Mouse (Mus musculus): ENCODE measurements around the gene Ppme1. TPM values are rescaled to one million over a fixed set of nuclear protein-coding genes. Genes with fewer than 3 reads are reported as not detected.

Ppme1 gene
- polyA plus RNA-seq, 1 experiment from 2014 or later, result 55.6 TPM

DNA sequence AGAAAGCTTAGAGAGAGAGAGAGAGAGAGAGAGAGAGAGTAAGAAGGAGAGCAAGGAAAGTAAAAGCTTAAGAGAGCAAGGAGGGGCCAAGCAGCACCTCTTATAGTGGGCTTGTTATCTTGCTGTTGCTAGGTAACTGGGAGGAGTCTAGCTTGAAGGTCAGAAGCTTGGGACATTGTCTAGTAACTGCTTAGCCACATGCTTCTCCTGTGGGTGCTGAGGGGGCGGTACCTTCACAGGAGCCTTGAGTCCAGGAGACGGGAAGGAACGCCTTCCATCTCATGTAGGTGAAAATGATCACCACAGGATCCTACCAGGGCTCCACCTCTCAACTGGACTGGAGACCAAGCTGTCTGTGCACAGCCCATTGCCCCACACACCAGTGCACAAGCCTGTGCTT is 70.7 kb downstream of the Ppme1 start:
- no peak overlapping the region for H3K9ac ChIP-seq
- H3K4me3 ChIP-seq, result no peak overlapping the region
- H3K36me3 ChIP-seq, result peaks cover 10% of the 10 kb centered on the region; the same call in 1 of the 2 replicates
- peak overlapping the region; percentile 68; the same call in 1 of the 2 replicates for H3K27ac ChIP-seq (ENCODE audit: poor library complexity, severe bottlenecking)
- H3K9me3 ChIP-seq (replicated peaks), result no peaks in the 10 kb centered on the region
- no peak overlapping the region for H3K4me2 ChIP-seq
- 51% methylated on average over 3 of the region's 3 CpGs for WGBS
- ATAC-seq (ENCODE audit: insufficient number of reproducible peaks, low FRiP score), result no peak
- H3K27me3 ChIP-seq (replicated peaks), result no peaks in the 10 kb centered on the region
- peaks cover 50% of the 10 kb centered on the region for H3K4me1 ChIP-seq (replicated peaks)

GRCm38 (mm10) chr7:100298861-100299510 is 73.1 kb downstream of the Ppme1 start:
- peak overlapping the region; percentile 56; the same call in 1 of the 2 replicates for H3K27ac ChIP-seq (ENCODE audit: poor library complexity, severe bottlenecking)
- peaks cover 50% of the 10 kb centered on the region for H3K4me1 ChIP-seq (replicated peaks)
- no peaks in the 10 kb centered on the region for H3K9me3 ChIP-seq (replicated peaks)
- no peak overlapping the region for H3K9ac ChIP-seq
- WGBS, result 67% methylated on average over 14 of the region's 14 CpGs
- peaks cover 19% of the 10 kb centered on the region; the same call in 1 of the 2 replicates for H3K36me3 ChIP-seq
- ATAC-seq (ENCODE audit: insufficient number of reproducible peaks, low FRiP score), result no peak
- no peak overlapping the region for H3K4me3 ChIP-seq
- no peaks in the 10 kb centered on the region for H3K27me3 ChIP-seq (replicated peaks)
- no peak overlapping the region for H3K4me2 ChIP-seq

DNA sequence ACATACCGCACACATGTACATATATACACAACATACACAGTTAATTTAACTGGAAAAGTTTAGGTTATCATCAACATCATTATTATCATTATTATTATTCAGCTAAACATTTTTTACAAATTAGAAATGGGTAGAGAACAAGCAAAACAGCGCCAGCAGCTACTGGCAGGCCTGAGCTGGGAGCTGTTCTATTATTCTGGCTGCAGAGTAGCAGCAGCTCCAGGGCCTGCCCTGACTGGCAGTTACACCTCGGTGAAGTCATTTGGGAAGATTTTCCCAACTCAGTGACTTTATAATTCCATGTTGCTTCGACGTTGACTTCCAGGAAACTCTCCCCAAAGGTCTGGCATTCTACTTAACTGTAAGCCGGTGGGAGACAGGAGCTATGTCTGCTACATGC is 75.4 kb downstream of the Ppme1 start:
- no peak overlapping the region for H3K4me3 ChIP-seq
- no peaks in the 10 kb centered on the region; the same call in 1 of the 2 replicates for H3K27me3 ChIP-seq (replicated peaks)
- H3K36me3 ChIP-seq, result peaks cover 29% of the 10 kb centered on the region
- no peak overlapping the region for H3K27ac ChIP-seq (ENCODE audit: poor library complexity, severe bottlenecking)
- ATAC-seq (ENCODE audit: insufficient number of reproducible peaks, low FRiP score), result no peak
- H3K9me3 ChIP-seq (replicated peaks), result no peaks in the 10 kb centered on the region
- H3K4me1 ChIP-seq (replicated peaks), result peaks cover 39% of the 10 kb centered on the region
- 73% methylated on average over 6 of the region's 6 CpGs for WGBS
- no peak overlapping the region for H3K4me2 ChIP-seq
- H3K9ac ChIP-seq, result no peak overlapping the region

DNA sequence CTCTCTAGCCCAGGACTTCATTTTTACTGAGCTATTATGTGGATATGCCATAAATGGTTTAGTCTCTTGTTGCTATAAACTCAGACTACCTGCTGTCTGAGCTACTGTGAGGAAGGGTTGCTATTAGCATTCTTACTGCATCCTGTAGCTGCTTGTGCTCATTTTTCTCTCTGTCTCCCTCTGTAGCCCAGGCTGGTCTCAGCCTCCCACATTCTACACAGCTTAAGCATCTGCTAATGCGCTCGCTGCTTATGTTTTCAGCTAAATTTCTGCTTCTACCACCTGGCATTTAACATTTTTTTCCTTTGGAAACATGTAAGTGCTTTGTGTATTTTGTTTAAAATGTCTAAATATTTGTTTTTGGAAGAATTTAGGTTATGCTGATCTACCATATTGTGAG is 76.4 kb downstream of the Ppme1 start:
- Histone ChIP-seq H3K27ac (ENCODE audit: poor library complexity, severe bottlenecking) (no peak overlapping the region), H3K4me2 (no peak overlapping the region), H3K9ac (no peak overlapping the region), H3K36me3 (peaks cover 30% of the 10 kb centered on the region), H3K9me3 (replicated peaks) (no peaks in the 10 kb centered on the region), H3K4me1 (replicated peaks) (peaks cover 29% of the 10 kb centered on the region), H3K4me3 (no peak overlapping the region), H3K27me3 (replicated peaks) (no peaks in the 10 kb centered on the region; the same call in 1 of the 2 replicates)
- 88% methylated on average over 2 of the region's 2 CpGs for whole genome bisulfite sequencing
- ATAC-seq (ENCODE audit: insufficient number of reproducible peaks, low FRiP score), result no peak

- Histone ChIP-seq H3K27ac (ENCODE audit: poor library complexity, severe bottlenecking) (no peak overlapping the region), H3K4me2 (no peak overlapping the region), H3K9me3 (replicated peaks) (no peaks in the 10 kb centered on the region), H3K4me1 (replicated peaks) (peaks cover 26% of the 10 kb centered on the region), H3K9ac (no peak overlapping the region), H3K4me3 (no peak overlapping the region), H3K27me3 (replicated peaks) (no peaks in the 10 kb centered on the region; the same call in 1 of the 2 replicates), H3K36me3 (peaks cover 36% of the 10 kb centered on the region)
- 76% methylated on average over 8 of the region's 8 CpGs for WGBS
- ATAC-seq (ENCODE audit: insufficient number of reproducible peaks, low FRiP score), result no peak
Observed at GRCm38 (mm10) chr7:100293546-100293945, 78.6 kb downstream of the Ppme1 start.

GRCm38 (mm10) chr7:100288622-100289021 is 83.5 kb downstream of the Ppme1 start:
- peaks cover 13% of the 10 kb centered on the region for H3K36me3 ChIP-seq
- H3K4me1 ChIP-seq (replicated peaks), result peaks cover 40% of the 10 kb centered on the region
- peak overlapping the region; percentile 12 for H3K4me3 ChIP-seq
- peak overlapping the region; percentile 93 for H3K27ac ChIP-seq (ENCODE audit: poor library complexity, severe bottlenecking)
- ATAC-seq (ENCODE audit: insufficient number of reproducible peaks, low FRiP score), result no peak; the same call in 1 of the 2 replicates
- WGBS, result 31% methylated on average over 11 of the region's 11 CpGs
- peaks cover 6% of the 10 kb centered on the region; the same call in 1 of the 2 replicates for H3K27me3 ChIP-seq (replicated peaks)
- peak overlapping the region; percentile 37; the same call in 1 of the 2 replicates for H3K9ac ChIP-seq
- H3K9me3 ChIP-seq (replicated peaks), result no peaks in the 10 kb centered on the region
- H3K4me2 ChIP-seq, result peak overlapping the region; percentile 57

- WGBS, result 15% methylated on average over 7 of the region's 7 CpGs
- H3K27ac ChIP-seq (ENCODE audit: poor library complexity, severe bottlenecking), result peak overlapping the region; percentile 93
- H3K9ac ChIP-seq, result peak overlapping the region; percentile 37; the same call in 1 of the 2 replicates
- H3K4me3 ChIP-seq, result peak overlapping the region; percentile 12; the same call in 1 of the 2 replicates
- H3K4me2 ChIP-seq, result peak overlapping the region; percentile 57
- ATAC-seq (ENCODE audit: insufficient number of reproducible peaks, low FRiP score), result peak; percentile 82
- peaks cover 7% of the 10 kb centered on the region for H3K36me3 ChIP-seq
- H3K4me1 ChIP-seq (replicated peaks), result peaks cover 40% of the 10 kb centered on the region
- H3K27me3 ChIP-seq (replicated peaks), result peaks cover 6% of the 10 kb centered on the region; the same call in 1 of the 2 replicates
- H3K9me3 ChIP-seq (replicated peaks), result no peaks in the 10 kb centered on the region
Observed at GRCm38 (mm10) chr7:100287748-100288578, 84.1 kb downstream of the Ppme1 start.

GRCm38 (mm10) chr7:100285383-100285782 is 86.7 kb downstream of the Ppme1 start, which contains the start of gene P4ha3:
TSS of gene P4ha3 (plus strand) at chr7:100285520.
- Histone ChIP-seq H3K4me2 (peak within 1 kb of the TSS; percentile 90), H3K4me1 (replicated peaks) (peaks cover 40% of the 10 kb centered on the region), H3K36me3 (peaks cover 2% of the 10 kb centered on the region), H3K9me3 (replicated peaks) (no peaks in the 10 kb centered on the region), H3K27me3 (replicated peaks) (peaks cover 6% of the 10 kb centered on the region; the same call in 1 of the 2 replicates), H3K9ac (peak within 1 kb of the TSS; percentile 85), H3K27ac (ENCODE audit: poor library complexity, severe bottlenecking) (peak within 1 kb of the TSS; percentile 60), H3K4me3 (peak within 1 kb of the TSS; percentile 75)
- peak; percentile 58 for ATAC-seq (ENCODE audit: insufficient number of reproducible peaks, low FRiP score)
- WGBS, result 0% methylated on average over 35 of the region's 53 CpGs

GRCm38 (mm10) chr7:100283298-100283697 is 88.8 kb downstream of the Ppme1 start:
- ATAC-seq (ENCODE audit: insufficient number of reproducible peaks, low FRiP score), result no peak
- no peak overlapping the region for H3K4me3 ChIP-seq
- 66% methylated on average over 3 of the region's 3 CpGs for WGBS
- H3K4me2 ChIP-seq, result no peak overlapping the region
- no peaks in the 10 kb centered on the region for H3K36me3 ChIP-seq
- H3K27me3 ChIP-seq (replicated peaks), result peaks cover 6% of the 10 kb centered on the region; the same call in 1 of the 2 replicates
- H3K27ac ChIP-seq (ENCODE audit: poor library complexity, severe bottlenecking), result no peak overlapping the region
- no peaks in the 10 kb centered on the region for H3K9me3 ChIP-seq (replicated peaks)
- peaks cover 25% of the 10 kb centered on the region for H3K4me1 ChIP-seq (replicated peaks)
- no peak overlapping the region for H3K9ac ChIP-seq

GRCm38 (mm10) chr7:100281596-100281995 is 90.5 kb downstream of the Ppme1 start:
- no peak overlapping the region for H3K9ac ChIP-seq

DNA sequence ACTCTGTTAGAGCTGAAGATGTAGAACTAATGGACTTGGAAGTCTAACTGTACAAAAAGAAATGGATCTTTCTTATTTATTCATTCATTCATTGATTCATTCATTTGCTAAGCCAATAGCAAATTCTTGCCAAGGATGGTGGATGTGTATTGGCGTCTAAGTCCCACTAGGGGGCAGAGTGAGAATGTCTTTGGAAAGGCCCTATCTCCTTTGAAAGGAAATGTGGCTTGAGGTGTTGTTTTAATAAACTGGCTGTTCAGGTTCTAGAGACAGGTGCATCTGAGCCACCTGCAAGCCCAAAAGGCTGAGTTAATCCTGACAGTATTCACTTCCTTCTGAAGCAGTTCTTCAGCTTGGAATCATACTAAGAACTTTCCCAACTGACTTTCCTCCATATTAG is 92.3 kb downstream of the Ppme1 start:
- Histone ChIP-seq H3K27me3 (replicated peaks) (peaks cover 6% of the 10 kb centered on the region; the same call in 1 of the 2 replicates), H3K36me3 (no peaks in the 10 kb centered on the region), H3K9ac (no peak overlapping the region), H3K9me3 (replicated peaks) (no peaks in the 10 kb centered on the region), H3K4me3 (no peak overlapping the region), H3K4me1 (replicated peaks) (no peaks in the 10 kb centered on the region), H3K4me2 (no peak overlapping the region), H3K27ac (ENCODE audit: poor library complexity, severe bottlenecking) (no peak overlapping the region)
- WGBS, result 0% methylated on average over 1 of the region's 1 CpGs
- ATAC-seq (ENCODE audit: insufficient number of reproducible peaks, low FRiP score), result no peak

More at GRCm38 (mm10) chr7:100281596-100281995, 90.5 kb downstream of the Ppme1 start:
- Histone ChIP-seq H3K36me3 (no peaks in the 10 kb centered on the region), H3K27ac (ENCODE audit: poor library complexity, severe bottlenecking) (no peak overlapping the region), H3K4me1 (replicated peaks) (peaks cover 12% of the 10 kb centered on the region), H3K9me3 (replicated peaks) (no peaks in the 10 kb centered on the region), H3K27me3 (replicated peaks) (peaks cover 6% of the 10 kb centered on the region; the same call in 1 of the 2 replicates), H3K4me3 (no peak overlapping the region), H3K4me2 (no peak overlapping the region)
- ATAC-seq (ENCODE audit: insufficient number of reproducible peaks, low FRiP score), result no peak
- WGBS, result 46% methylated on average over 3 of the region's 3 CpGs

Measured in heart, embryonic 12.5 days (tissue).